Mouse (Mus musculus) ES-Bruce4 (cell line): ENCODE measurements at regions not wholly inside any gene's neighbourhood (a gene's known extent, or its start where the extent isn't known, plus 50 kb on each side); places are given as distances from the start of the nearest gene placed in this dataset.

Source experiments
- H3K27ac ChIP-seq: 2 replicates; pipeline ENCODE4 v1.5.1; 2012; ENCODE audit warnings: low read length, inconsistent platforms; ENCODE audit not compliant: insufficient read depth
- H3K27me3 ChIP-seq: 2 replicates; pipeline ENCODE4 v1.6.1; 2012; ENCODE audit warnings: mild to moderate bottlenecking, low read length, inconsistent platforms; ENCODE audit not compliant: control insufficient read depth, poor library complexity, insufficient read depth, severe bottlenecking
- H3K36me3 ChIP-seq: 2 replicates; pipeline ENCODE4 v1.6.1; 2012; ENCODE audit warnings: inconsistent platforms, mild to moderate bottlenecking, low read length, moderate library complexity; ENCODE audit not compliant: control insufficient read depth, poor library complexity, insufficient read depth, severe bottlenecking
- H3K4me1 ChIP-seq: one replicate; pipeline ENCODE4 v1.8.1; 2011; ENCODE audit warnings: low read length; ENCODE audit not compliant: control insufficient read depth, insufficient read depth
- H3K4me3 ChIP-seq: 2 replicates; pipeline ENCODE4 v1.5.1; 2011; ENCODE audit warnings: low read depth, mild to moderate bottlenecking, low read length
- H3K9ac ChIP-seq: 2 replicates; pipeline ENCODE4 v1.6.1; 2012; ENCODE audit warnings: low read depth, mild to moderate bottlenecking, inconsistent platforms; ENCODE audit not compliant: poor library complexity, severe bottlenecking
- H3K9me3 ChIP-seq: replicated peaks from 2 replicates; pipeline ENCODE4 v1.6.1; 2012; ENCODE audit warnings: mild to moderate bottlenecking, low read length, inconsistent platforms; ENCODE audit not compliant: control insufficient read depth, poor library complexity, insufficient read depth, severe bottlenecking
- CTCF ChIP-seq: IDR thresholded peaks from one replicate; pipeline ENCODE4 v1.8.1; 2011; ENCODE audit warnings: low read depth, low read length
- EP300 ChIP-seq: IDR thresholded peaks from 2 replicates; pipeline ENCODE4 v1.6.1; 2011; ENCODE audit warnings: low read depth, low read length; ENCODE audit not compliant: insufficient read depth
- POLR2A ChIP-seq: IDR thresholded peaks from one replicate; pipeline ENCODE4 v1.8.1; 2011; ENCODE audit warnings: low read length; ENCODE audit not compliant: insufficient read depth

GRCm38 (mm10) chr5:44416844-44417589 lies 190.6 kb upstream of the Tapt1 start:
- no peak overlapping the region for H3K4me3 ChIP-seq
- H3K27ac ChIP-seq = no peak overlapping the region
- H3K9me3 ChIP-seq = no peaks in the 10 kb centered on the region
- H3K4me1 ChIP-seq = no peaks in the 10 kb centered on the region
- H3K36me3 ChIP-seq = no peaks in the 10 kb centered on the region
- H3K27me3 ChIP-seq = no peaks in the 10 kb centered on the region
- H3K9ac ChIP-seq = no peak overlapping the region
- no peak for TF ChIP-seq EP300
- TF ChIP-seq CTCF = no peak
- no peak for TF ChIP-seq POLR2A

GRCm38 (mm10) chr5:44414441-44414840 lies 188.0 kb upstream of the Tapt1 start:
- H3K9me3 ChIP-seq = no peaks in the 10 kb centered on the region
- no peak overlapping the region for H3K4me3 ChIP-seq
- H3K36me3 ChIP-seq = no peaks in the 10 kb centered on the region
- no peak overlapping the region for H3K9ac ChIP-seq
- TF ChIP-seq POLR2A (no peak), EP300 (no peak), CTCF (no peak)
- no peaks in the 10 kb centered on the region for H3K4me1 ChIP-seq
- H3K27ac ChIP-seq = no peak overlapping the region
- no peaks in the 10 kb centered on the region for H3K27me3 ChIP-seq

GRCm38 (mm10) chr5:44403300-44403699 lies 176.9 kb upstream of the Tapt1 start:
- H3K27ac ChIP-seq = no peak overlapping the region
- H3K36me3 ChIP-seq = no peaks in the 10 kb centered on the region
- no peak overlapping the region for H3K9ac ChIP-seq
- H3K4me1 ChIP-seq = no peaks in the 10 kb centered on the region
- no peaks in the 10 kb centered on the region for H3K9me3 ChIP-seq
- no peak for TF ChIP-seq CTCF
- TF ChIP-seq EP300 = no peak
- no peak for TF ChIP-seq POLR2A
- H3K4me3 ChIP-seq = no peak overlapping the region
- H3K27me3 ChIP-seq = no peaks in the 10 kb centered on the region

GRCm38 (mm10) chr5:44400573-44401332 lies 174.3 kb upstream of the Tapt1 start:
- TF ChIP-seq POLR2A (no peak), CTCF (no peak), EP300 (no peak)
- no peak overlapping the region for H3K27ac ChIP-seq
- no peak overlapping the region for H3K4me3 ChIP-seq
- H3K9ac ChIP-seq = no peak overlapping the region
- no peaks in the 10 kb centered on the region for H3K27me3 ChIP-seq
- no peaks in the 10 kb centered on the region for H3K9me3 ChIP-seq
- no peaks in the 10 kb centered on the region for H3K36me3 ChIP-seq
- H3K4me1 ChIP-seq = no peaks in the 10 kb centered on the region

GRCm38 (mm10) chr5:44387237-44387810 lies 160.9 kb upstream of the Tapt1 start:
- no peak for TF ChIP-seq CTCF
- TF ChIP-seq EP300 = no peak
- no peak for TF ChIP-seq POLR2A
- Histone ChIP-seq H3K36me3 (no peaks in the 10 kb centered on the region), H3K27ac (no peak overlapping the region), H3K27me3 (no peaks in the 10 kb centered on the region), H3K4me1 (no peaks in the 10 kb centered on the region), H3K4me3 (no peak overlapping the region), H3K9ac (no peak overlapping the region), H3K9me3 (no peaks in the 10 kb centered on the region)

- Histone ChIP-seq H3K4me3 (no peak overlapping the region), H3K36me3 (no peaks in the 10 kb centered on the region), H3K9me3 (no peaks in the 10 kb centered on the region), H3K27me3 (no peaks in the 10 kb centered on the region), H3K4me1 (no peaks in the 10 kb centered on the region), H3K27ac (no peak overlapping the region), H3K9ac (no peak overlapping the region)
- TF ChIP-seq EP300 = no peak
- no peak for TF ChIP-seq POLR2A
- TF ChIP-seq CTCF = no peak
These were observed 159.8 kb upstream of the Tapt1 start for GRCm38 (mm10) chr5:44386176-44386575.
